Mouse (Mus musculus): ENCODE results near the gene Gmppa.
A peak's percentile ranks its signal among the peaks of the same experiment; 100 is the strongest.

Gene Gmppa

GRCm38 (mm10) chr1:75456746-75457564 is 21.2 kb downstream of the Gmppa start:
- DNase-seq, result peak in 1 of 2 experiments; percentile 79

GRCm38 (mm10) chr1:75457710-75458024 is 21.9 kb downstream of the Gmppa start:
- no peak for DNase-seq

- DNase-seq, result peak in 1 of 2 experiments; percentile 29
Observed at GRCm38 (mm10) chr1:75458025-75458788, 22.5 kb downstream of the Gmppa start.

GRCm38 (mm10) chr1:75458789-75459684 is 23.3 kb downstream of the Gmppa start:
- DNase-seq, result peak in 1 of 2 experiments; percentile 61

GRCm38 (mm10) chr1:75460297-75460696 is 24.6 kb downstream of the Gmppa start:
- peak in 1 of 2 experiments; percentile 46 for DNase-seq

GRCm38 (mm10) chr1:75462636-75463035 is 26.9 kb downstream of the Gmppa start:
- DNase-seq, result no peak

GRCm38 (mm10) chr1:75463652-75464204 is 28.0 kb downstream of the Gmppa start:
- no peak for DNase-seq

GRCm38 (mm10) chr1:75467215-75467927 is 31.6 kb downstream of the Gmppa start:
- DNase-seq, result peak; percentile 88 to 89

- DNase-seq, result peak in 1 of 2 experiments; percentile 21
Observed at GRCm38 (mm10) chr1:75469287-75469825, 33.6 kb downstream of the Gmppa start.

- DNase-seq, result no peak
Observed at GRCm38 (mm10) chr1:75476441-75476840, 40.7 kb downstream of the Gmppa start.

- peak; percentile 96 for DNase-seq
Observed at GRCm38 (mm10) chr1:75477264-75477965, 41.7 kb downstream of the Gmppa start.

GRCm38 (mm10) chr1:75477966-75478290 is 42.2 kb downstream of the Gmppa start:
- DNase-seq, result no peak

- DNase-seq, result peak in 1 of 2 experiments; percentile 50
Observed at GRCm38 (mm10) chr1:75478497-75478896, 42.8 kb downstream of the Gmppa start.

GRCm38 (mm10) chr1:75478916-75479634 is 43.3 kb downstream of the Gmppa start, which contains the start of the genes Chpf and Tmem198:
TSS of gene Chpf (minus strand) at chr1:75479307.
TSS of gene Tmem198 (plus strand) at chr1:75479532.
- DNase-seq, result peak; percentile 98 to 99

- DNase-seq, result no peak
Observed at GRCm38 (mm10) chr1:75479635-75479989, 43.9 kb downstream of the Gmppa start.

- DNase-seq, result peak in 1 of 2 experiments; percentile 46
Observed at GRCm38 (mm10) chr1:75480036-75480435, 44.3 kb downstream of the Gmppa start.

GRCm38 (mm10) chr1:75480735-75481134 is 45.0 kb downstream of the Gmppa start:
- DNase-seq, result no peak

GRCm38 (mm10) chr1:75486561-75486960 is 50.8 kb downstream of the Gmppa start:
- no peak for DNase-seq

- DNase-seq, result no peak
Observed at GRCm38 (mm10) chr1:75487040-75487404, 51.3 kb downstream of the Gmppa start.

Data from cerebellum, postnatal 14 days (tissue).